Mouse (Mus musculus) neural tube, embryonic 14.5 days (tissue): ENCODE measurements around the gene Chgb. TPM values are rescaled to one million over a fixed set of nuclear protein-coding genes. Genes with fewer than 3 reads are reported as not detected.
A peak's percentile ranks its signal among the peaks of the same experiment; 100 is the strongest.

ENCODE experiments used
- ATAC-seq: fragments of 200-750 bp; cut with Nextera tagmentation; 2 replicates; pipeline ENCODE4 v1.8.0; 2017; ENCODE audit warnings: low read depth, mild to moderate bottlenecking, moderate TSS enrichment, moderate library complexity
- H3K27ac ChIP-seq: fragments of 300-500 bp; sonication (generic); 2 replicates; pipeline ENCODE4 v1.5.1; 2014; ENCODE audit warnings: low read depth, mild to moderate bottlenecking, control low read depth, low read length, moderate library complexity, mixed read lengths
- H3K27me3 ChIP-seq: fragments of 300-500 bp; sonication (generic); 2 replicates; pipeline ENCODE4 v1.6.1; 2014; ENCODE audit warnings: low read length; ENCODE audit not compliant: control insufficient read depth, insufficient read depth
- H3K36me3 ChIP-seq: fragments of 300-500 bp; sonication (generic); 2 replicates; pipeline ENCODE4 v1.6.1; 2014; ENCODE audit warnings: low read length, mixed read lengths; ENCODE audit not compliant: control insufficient read depth, insufficient read depth
- H3K4me1 ChIP-seq: fragments of 300-500 bp; sonication (generic); 2 replicates; pipeline ENCODE4 v1.6.1; 2014; ENCODE audit warnings: low read length; ENCODE audit not compliant: control insufficient read depth, insufficient read depth
- H3K4me2 ChIP-seq: fragments of 300-500 bp; sonication (generic); 2 replicates; pipeline ENCODE4 v1.6.1; 2014; ENCODE audit warnings: mild to moderate bottlenecking, low read depth, low read length, control low read depth
- H3K4me3 ChIP-seq: fragments of 300-500 bp; sonication (generic); 2 replicates; pipeline ENCODE4 v1.5.1; 2014; ENCODE audit warnings: low read depth, low read length, control low read depth, mixed read lengths
- H3K9ac ChIP-seq: fragments of 300-500 bp; sonication (generic); replicated peaks from 2 replicates; pipeline ENCODE4 v1.6.1; 2014; ENCODE audit warnings: low read depth, mild to moderate bottlenecking, control low read depth, low read length, mixed read lengths
- H3K9me3 ChIP-seq: fragments of 300-500 bp; sonication (generic); 2 replicates; pipeline ENCODE4 v1.6.1; 2016; ENCODE audit warnings: low read length; ENCODE audit not compliant: control insufficient read depth
- WGBS: fragments of 180-500 bp; shearing (Covaris S2); extraction: QIAGEN DNeasy Blood & Tissue Kit; methylation state at CpG from one replicate; pipeline ENCODE4 v1.1.7; 2014; 5-methylcytosine and 5-hydroxymethylcytosine counted together
- polyA plus RNA-seq: library from polyadenylated mRNA; unstranded; fragments of >200 nt; fragmentation: Nextera tagmentation; extraction: Ambion mirVana; gene quantifications from 2 replicates; pipeline ENCODE4 v1.2.1, GENCODE M21; 2014

Chgb gene
- 75.8 and 78.8 TPM in 2 replicates for polyA plus RNA-seq

GRCm38 (mm10) chr2:132780978-132781377 lies at the start of gene Chgb:
TSS of gene Chgb (plus strand) at chr2:132781278.
- Histone ChIP-seq H3K4me1 (peaks cover 2% of the 10 kb centered on the region; the same call in 1 of the 2 replicates), H3K27ac (peak within 1 kb of the TSS; percentile 97), H3K4me2 (peak within 1 kb of the TSS; percentile 58), H3K27me3 (no peaks in the 10 kb centered on the region), H3K9ac (peak within 1 kb of the TSS; percentile 87), H3K4me3 (peak within 1 kb of the TSS; percentile 65), H3K9me3 (no peaks in the 10 kb centered on the region), H3K36me3 (no peaks in the 10 kb centered on the region)
- no peak; the same call in 1 of the 2 replicates for ATAC-seq
- WGBS, result 11% methylated on average over 4 of the region's 4 CpGs

GRCm38 (mm10) chr2:132732940-132733339 lies 48.1 kb upstream of the Chgb start:
- H3K36me3 ChIP-seq, result no peaks in the 10 kb centered on the region
- no peaks in the 10 kb centered on the region for H3K27me3 ChIP-seq
- no peak overlapping the region for H3K4me3 ChIP-seq
- H3K27ac ChIP-seq, result no peak overlapping the region
- ATAC-seq, result no peak
- 0 out of 2 replicates have a peak, but pooled peaks cover 3% of the 10 kb centered on the region for H3K4me1 ChIP-seq
- no peak overlapping the region for H3K4me2 ChIP-seq
- WGBS, result 92% methylated on average over 5 of the region's 5 CpGs
- no peaks in the 10 kb centered on the region for H3K9me3 ChIP-seq
- no peak overlapping the region for H3K9ac ChIP-seq

GRCm38 (mm10) chr2:132733603-132734573 lies 47.2 kb upstream of the Chgb start:
- 96% methylated on average over 10 of the region's 10 CpGs for WGBS

GRCm38 (mm10) chr2:132738816-132739432 lies 42.2 kb upstream of the Chgb start:
- no peaks in the 10 kb centered on the region for H3K27me3 ChIP-seq
- no peak for ATAC-seq
- no peak overlapping the region for H3K9ac ChIP-seq
- no peak overlapping the region for H3K4me2 ChIP-seq
- no peak overlapping the region for H3K27ac ChIP-seq
- H3K4me3 ChIP-seq, result no peak overlapping the region
- H3K4me1 ChIP-seq, result 0 out of 2 replicates have a peak, but pooled peaks cover 3% of the 10 kb centered on the region
- WGBS, result 67% methylated on average over 1 of the region's 2 CpGs
- H3K9me3 ChIP-seq, result no peaks in the 10 kb centered on the region
- H3K36me3 ChIP-seq, result no peaks in the 10 kb centered on the region

More at GRCm38 (mm10) chr2:132733603-132734573, 47.2 kb upstream of the Chgb start:
- H3K27ac ChIP-seq, result no peak overlapping the region
- ATAC-seq, result no peak
- no peaks in the 10 kb centered on the region for H3K36me3 ChIP-seq
- H3K4me2 ChIP-seq, result no peak overlapping the region
- H3K27me3 ChIP-seq, result no peaks in the 10 kb centered on the region
- H3K9ac ChIP-seq, result no peak overlapping the region
- H3K4me1 ChIP-seq, result 0 out of 2 replicates have a peak, but pooled peaks cover 3% of the 10 kb centered on the region
- no peak overlapping the region for H3K4me3 ChIP-seq
- no peaks in the 10 kb centered on the region for H3K9me3 ChIP-seq

GRCm38 (mm10) chr2:132741862-132742347 lies 39.2 kb upstream of the Chgb start:
- Histone ChIP-seq H3K27me3 (no peaks in the 10 kb centered on the region), H3K36me3 (no peaks in the 10 kb centered on the region), H3K27ac (no peak overlapping the region), H3K4me2 (no peak overlapping the region), H3K9ac (no peak overlapping the region), H3K4me1 (0 out of 2 replicates have a peak, but pooled peaks cover 3% of the 10 kb centered on the region), H3K4me3 (no peak overlapping the region), H3K9me3 (no peaks in the 10 kb centered on the region)
- no peak for ATAC-seq
- 65% methylated on average over 8 of the region's 8 CpGs for WGBS

GRCm38 (mm10) chr2:132744866-132745265 lies 36.2 kb upstream of the Chgb start:
- Histone ChIP-seq H3K27ac (no peak overlapping the region), H3K27me3 (no peaks in the 10 kb centered on the region), H3K9ac (no peak overlapping the region), H3K9me3 (no peaks in the 10 kb centered on the region), H3K36me3 (no peaks in the 10 kb centered on the region), H3K4me3 (no peak overlapping the region), H3K4me1 (no peaks in the 10 kb centered on the region), H3K4me2 (no peak overlapping the region)
- ATAC-seq, result no peak
- 95% methylated on average over 5 of the region's 5 CpGs for WGBS

GRCm38 (mm10) chr2:132746108-132746507 lies 35.0 kb upstream of the Chgb start:
- Histone ChIP-seq H3K4me2 (no peak overlapping the region), H3K9ac (no peak overlapping the region), H3K9me3 (no peaks in the 10 kb centered on the region), H3K4me3 (no peak overlapping the region), H3K27me3 (no peaks in the 10 kb centered on the region), H3K27ac (no peak overlapping the region), H3K36me3 (peaks cover 2% of the 10 kb centered on the region), H3K4me1 (no peaks in the 10 kb centered on the region)
- no peak for ATAC-seq
- 92% methylated on average over 3 of the region's 3 CpGs for WGBS

GRCm38 (mm10) chr2:132750726-132751125 lies 30.4 kb upstream of the Chgb start:
- H3K27me3 ChIP-seq, result no peaks in the 10 kb centered on the region
- peaks cover 6% of the 10 kb centered on the region for H3K36me3 ChIP-seq
- ATAC-seq, result no peak
- no peak overlapping the region for H3K27ac ChIP-seq
- no peak overlapping the region for H3K4me3 ChIP-seq
- H3K4me2 ChIP-seq, result no peak overlapping the region
- H3K9ac ChIP-seq, result no peak overlapping the region
- H3K9me3 ChIP-seq, result no peaks in the 10 kb centered on the region
- H3K4me1 ChIP-seq, result no peaks in the 10 kb centered on the region
